Mouse (Mus musculus) frontal cortex, adult (tissue): ENCODE results near the gene Ephb6.

Experiments used
- ATAC-seq: cut with Nextera tagmentation; 2 replicates; pipeline ENCODE4 v1.9.2; 2017; ENCODE audit warnings: mild to moderate bottlenecking, moderate library complexity, mixed read lengths; ENCODE audit not compliant: low TSS enrichment

The Ephb6 gene

DNA sequence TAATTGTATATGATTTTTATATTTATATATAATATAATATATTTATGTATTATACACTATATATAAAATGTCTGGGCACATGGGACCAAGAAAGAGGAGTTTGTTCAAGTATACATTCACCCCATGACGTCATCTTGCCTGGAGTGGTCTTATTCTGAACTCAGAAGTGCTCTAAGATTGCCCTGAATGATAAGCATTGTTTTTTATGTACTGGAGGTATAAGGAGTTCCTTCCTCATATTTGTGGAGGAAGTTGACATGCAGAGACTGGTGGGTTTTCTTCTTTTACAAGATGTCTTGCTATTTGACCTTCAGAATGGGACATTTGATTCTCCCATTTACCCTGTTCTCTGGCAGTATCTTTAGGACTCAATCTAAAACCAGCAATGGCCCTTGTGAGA lies 22.9 kb downstream of the Ephb6 start:
- ATAC-seq, result no peak

DNA sequence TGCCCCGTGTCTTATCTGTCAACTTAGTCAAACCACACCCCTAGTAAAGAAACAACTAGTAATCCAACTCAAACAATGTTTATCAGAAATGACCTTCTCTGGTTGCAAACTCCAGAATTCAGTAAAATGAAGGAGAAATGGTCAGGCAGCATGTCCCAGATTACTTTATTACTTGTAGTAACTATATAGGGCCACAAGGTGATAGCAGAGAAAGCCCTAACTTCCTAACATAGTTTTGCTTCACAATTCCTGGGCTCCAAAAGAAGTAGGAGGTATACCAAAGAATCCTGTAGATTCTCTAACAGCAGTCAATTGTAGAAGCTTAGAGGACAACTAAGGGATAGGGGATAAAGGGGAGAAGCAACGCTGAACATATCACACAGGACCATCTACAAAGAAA lies 25.5 kb downstream of the Ephb6 start:
- ATAC-seq, result no peak

DNA sequence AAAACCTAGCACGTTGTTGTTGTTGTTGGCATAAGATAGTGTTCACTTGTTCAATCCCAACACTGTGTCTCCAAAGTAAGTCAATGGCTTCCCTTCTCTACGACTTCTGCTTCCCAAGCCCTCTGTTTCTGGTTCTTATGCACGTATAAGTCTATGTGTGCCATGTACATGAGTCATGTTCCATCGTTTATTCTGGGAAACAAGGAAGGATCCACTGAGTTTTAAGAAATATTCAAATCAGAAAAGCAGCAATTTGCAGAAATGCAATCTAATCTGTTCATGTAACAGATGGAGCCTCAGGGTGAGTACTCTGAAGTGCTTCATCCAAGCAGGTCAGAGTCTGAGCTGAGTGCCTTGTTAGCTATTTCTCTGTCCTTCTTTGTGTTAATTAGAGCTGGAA lies 26.3 kb downstream of the Ephb6 start:
- ATAC-seq, result peak; percentile 85

DNA sequence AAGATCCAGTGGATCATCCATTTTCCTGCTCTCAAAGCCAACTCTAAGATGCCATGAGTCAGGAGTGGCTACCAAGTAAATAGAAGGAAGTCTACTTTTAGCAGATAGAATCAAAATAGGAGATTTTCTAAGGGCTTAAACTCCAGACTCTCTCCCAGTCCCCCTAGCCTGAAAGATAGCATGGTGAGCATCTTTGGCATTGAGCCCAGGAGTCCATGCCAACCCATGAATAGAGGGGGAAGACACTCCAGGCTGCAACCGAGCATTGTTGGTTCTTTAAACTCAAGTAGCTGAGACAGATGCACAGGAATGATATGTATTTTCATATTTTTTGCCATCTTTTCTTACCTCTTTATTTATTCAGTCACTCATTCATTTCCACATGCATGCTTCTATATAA lies 29.9 kb downstream of the Ephb6 start:
- 0 out of 2 replicates have a peak, but pooled peaks have one; percentile 35 for ATAC-seq

DNA sequence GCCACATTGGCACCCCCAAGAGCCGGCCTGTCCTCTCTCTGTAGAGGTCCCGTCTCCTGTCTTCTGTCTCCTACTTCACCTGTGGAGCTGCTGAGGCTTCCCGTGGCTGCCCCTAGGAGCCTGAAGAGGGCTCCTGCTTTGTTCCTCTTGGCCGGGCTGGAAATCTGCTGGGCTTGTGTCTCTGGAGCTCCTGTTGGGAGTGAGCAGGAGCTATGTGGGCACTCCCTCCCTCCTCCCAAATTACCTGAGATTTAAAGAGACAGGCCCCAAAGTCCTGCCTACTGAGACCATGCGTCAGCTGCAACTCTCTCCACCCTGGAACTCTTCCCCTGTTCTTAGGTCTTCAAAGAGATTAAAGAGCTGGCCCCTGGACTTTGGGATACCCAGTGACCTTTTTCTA lies 30.9 kb downstream of the Ephb6 start, which contains the start of gene Trpv6:
Gene Trpv6, minus strand, starts transcription at position 228 of the 400 bp plus-strand sequence.
- ATAC-seq, result peak; percentile 18; the same call in 1 of the 2 replicates

DNA sequence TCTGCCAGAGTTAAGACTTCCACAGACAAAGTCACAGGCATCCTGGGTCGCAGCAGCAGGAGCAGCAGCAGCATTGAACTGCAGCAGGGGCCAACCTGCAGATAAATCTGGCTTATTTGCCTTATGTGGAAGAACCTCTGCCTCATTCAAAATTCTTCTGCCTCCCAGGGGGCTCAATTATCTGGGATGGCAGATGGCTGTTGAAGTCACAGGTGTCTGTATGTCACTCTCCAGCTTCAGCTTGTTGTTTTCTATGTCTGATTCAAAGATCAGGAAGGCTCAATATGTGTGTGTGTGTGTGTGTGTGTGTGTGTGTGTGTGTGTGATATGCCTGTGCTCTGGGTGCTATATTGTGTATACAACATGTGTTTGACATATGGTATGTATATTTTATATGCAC lies 32.1 kb downstream of the Ephb6 start:
- ATAC-seq, result no peak

DNA sequence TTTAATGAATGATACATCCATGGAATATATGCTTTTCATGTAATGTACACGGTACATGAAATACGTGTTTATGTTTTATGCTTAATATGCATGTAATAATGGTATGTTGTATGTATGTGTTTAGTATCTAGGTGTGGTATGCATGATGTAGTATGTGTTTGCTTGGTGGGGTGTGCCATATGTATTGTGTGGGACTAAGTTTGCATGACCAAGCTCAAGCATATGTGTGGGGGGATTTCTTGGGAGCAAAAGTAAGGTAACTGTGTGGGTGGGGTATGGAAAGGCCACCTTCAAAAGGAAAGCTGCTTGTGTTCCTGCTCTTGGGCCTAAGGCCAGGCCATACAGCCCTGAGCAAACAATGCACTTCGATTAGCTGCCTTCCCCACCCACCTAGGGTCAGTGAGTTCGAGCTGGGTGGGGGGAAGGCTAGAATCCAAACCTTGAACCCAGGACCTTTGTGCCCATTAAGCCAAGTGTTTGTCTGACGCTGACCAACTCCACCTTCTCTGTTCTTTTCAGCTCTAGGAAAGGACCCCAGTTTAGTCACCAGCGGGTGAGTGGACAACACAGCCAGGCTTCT lies 32.7 kb downstream of the Ephb6 start:
- ATAC-seq, result no peak

DNA sequence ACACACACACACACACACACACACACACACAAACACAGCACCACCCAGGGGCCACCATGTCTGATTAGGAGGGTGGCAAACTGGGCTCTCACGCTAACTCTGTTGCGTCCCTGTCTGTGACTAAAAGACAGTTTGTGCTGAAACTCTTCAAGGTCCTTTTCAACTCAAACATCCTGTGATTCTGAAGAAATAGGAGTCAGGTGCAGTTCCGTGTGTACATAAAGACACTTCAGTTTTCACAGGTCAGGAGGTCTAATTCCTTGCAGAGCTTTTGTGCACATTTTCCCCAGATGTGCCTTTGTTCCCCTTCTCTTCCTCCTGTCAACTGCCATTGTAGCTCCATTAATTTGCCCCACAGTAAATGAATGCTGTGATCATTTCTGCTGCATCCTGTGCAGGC lies 35.2 kb downstream of the Ephb6 start:
- no peak for ATAC-seq

DNA sequence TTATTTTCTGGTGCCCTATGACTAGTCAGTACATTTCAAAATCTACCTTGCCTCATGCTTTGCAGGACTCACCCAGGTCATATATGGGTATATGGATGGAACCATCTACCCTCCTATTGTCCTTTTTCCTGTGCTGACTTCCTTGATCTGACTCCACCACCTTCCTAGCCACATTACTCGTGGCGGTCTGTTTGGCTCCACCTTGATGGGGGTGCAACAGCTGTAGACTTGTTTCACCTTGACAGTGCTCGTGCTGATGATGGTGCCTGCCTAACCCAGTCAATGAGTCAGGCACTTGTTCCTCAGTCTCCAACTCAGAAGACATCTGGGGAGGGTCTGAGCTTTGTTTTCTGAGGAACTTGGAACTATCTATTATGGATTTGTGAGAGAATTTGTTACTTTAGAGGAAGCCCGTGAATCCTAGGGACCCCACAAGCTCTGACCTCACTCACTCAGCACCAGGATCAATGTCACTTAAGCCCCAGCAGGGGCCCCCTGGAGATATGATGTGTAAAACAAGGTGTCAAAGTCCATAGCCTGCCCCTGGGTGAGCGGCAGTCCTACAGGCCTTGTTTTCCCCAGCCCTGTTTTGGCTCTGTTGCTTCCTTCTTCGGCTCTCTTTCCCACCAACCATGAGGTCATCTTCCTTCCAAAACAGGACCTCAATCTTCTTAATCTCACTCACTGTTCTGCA lies 36.0 kb downstream of the Ephb6 start:
- ATAC-seq, result no peak

DNA sequence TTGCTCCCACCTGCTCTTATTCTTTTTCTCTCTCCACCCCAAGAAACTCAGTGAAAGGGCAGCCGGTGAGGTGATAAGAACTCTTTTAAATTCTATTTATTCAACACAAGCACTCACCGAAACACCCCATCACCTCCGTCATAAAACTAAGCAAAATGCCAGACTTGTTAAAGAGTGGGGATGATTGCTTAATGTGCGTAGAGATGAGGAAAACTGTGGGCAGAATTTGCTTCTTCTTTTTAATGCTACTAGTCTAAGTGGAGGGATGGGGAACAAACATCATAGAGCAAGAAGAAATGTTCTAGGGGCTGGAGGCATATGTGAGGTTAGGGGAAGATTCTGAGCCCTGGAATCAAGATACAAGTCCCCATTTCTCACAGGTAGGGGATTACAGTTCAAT lies 37.5 kb downstream of the Ephb6 start:
- no peak for ATAC-seq

DNA sequence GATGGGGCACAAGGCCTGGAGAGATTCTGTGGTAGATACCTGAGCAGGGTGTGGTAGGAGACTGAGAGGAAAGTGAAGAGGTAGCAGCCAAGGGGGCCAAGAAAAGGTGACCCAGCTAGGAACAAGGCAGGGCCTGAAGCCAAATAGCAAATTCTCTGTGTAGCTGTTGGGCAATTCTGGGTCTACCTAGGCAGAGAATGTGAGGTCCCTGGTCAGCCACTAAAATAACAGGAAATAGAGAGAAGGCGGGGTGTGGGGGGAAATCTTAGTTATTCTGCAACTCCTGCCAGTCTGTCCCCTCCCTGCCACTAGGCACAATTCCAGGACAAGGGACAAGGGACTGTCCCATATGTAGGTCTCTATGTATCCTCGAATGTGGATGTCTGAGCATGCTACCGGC lies 37.9 kb downstream of the Ephb6 start:
- ATAC-seq, result no peak

DNA sequence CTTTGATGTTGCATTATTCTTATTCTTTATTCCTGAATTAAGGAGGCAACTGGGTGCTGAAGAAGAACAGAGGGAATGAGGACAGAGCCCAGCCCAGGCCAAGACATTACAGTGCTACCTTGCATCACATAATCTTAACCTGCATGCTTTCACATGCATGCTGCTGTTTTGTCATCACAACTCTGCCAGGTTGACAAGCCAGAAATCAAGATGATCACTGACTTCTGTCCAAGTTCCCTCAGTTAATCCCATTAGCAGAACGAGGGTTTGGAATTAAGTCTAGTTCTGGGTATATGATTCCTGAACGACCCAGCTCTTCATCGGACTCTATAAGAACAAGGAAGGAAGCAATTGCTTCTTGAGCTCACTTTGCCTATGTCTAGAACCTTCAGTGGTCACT lies 40.9 kb downstream of the Ephb6 start:
- no peak for ATAC-seq

DNA sequence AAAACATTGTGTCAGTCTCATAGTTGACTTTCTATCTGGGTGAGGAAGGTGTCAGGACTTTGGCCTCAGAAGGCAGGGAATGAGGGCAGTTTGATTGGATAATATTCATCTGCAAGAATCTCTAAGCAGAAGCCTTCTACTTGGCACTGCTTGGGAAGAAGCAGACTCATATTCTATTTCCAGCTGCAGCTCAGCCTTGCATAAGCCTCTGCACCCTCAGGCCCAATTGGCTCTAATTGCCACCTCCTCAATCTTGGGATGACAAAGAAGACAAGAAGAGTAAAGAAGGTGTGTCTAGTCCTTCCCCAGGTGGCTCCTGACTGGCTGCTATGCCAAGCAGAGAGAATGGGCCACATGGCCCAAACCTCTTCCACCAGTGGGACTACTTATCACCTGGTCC lies 41.4 kb downstream of the Ephb6 start:
- peak; percentile 96 for ATAC-seq

DNA sequence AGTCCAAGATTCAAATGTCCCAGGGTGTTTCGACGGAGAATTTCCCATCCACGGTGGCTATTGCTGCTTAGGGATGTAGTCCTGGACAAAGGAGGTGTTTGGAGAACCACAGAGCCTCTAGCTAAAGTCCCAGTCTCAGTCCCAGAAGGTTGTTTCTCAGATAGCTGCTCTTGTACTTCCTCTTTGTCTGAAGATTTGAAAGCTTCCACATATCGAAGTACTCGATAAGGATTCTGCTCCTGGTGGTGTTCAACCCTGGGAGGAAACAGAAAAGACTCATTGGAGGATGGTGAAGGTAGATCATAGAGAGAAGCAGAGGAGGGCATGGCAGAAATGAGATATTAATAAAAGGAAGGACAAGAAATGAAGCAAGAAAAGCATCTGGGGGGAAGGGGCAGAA lies 47.9 kb downstream of the Ephb6 start:
- ATAC-seq, result no peak

DNA sequence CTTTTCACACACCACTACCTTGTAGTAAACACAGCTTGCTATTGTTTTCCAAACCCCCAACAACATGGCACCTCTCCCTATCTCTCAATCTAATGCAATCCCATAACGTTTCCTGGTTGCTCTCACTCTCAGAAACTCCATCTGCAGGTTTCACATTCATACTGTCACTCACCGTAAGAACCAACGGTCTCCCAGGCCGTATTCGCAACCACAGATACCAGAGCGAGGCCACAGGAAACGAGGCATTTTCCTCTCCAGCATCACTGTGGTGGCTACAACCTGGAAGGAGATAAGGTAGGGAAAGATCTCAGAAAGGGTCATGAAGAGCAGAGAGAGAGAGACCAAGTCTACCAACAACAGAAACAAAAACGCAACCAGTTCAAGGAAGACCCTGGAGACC lies 49.4 kb downstream of the Ephb6 start:
- ATAC-seq, result no peak

DNA sequence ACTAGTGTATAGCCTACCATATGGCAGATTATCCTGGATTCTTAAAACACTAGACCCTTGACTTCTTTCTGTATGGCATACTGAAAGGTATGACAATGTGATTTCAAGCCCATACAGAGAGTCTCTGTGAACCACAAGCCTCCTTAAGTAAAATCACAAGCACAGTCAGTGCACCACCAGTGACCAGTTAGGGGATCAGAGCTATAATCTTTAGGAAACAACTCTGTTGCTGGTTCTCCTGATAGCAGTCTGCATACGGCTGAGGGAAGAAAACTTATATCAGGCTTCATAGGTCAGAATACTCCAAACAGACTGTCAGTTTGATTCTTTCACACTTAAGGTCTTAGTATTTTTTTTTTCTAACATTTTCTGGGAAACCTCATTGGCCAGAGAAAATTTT lies 53.2 kb downstream of the Ephb6 start:
- no peak for ATAC-seq

DNA sequence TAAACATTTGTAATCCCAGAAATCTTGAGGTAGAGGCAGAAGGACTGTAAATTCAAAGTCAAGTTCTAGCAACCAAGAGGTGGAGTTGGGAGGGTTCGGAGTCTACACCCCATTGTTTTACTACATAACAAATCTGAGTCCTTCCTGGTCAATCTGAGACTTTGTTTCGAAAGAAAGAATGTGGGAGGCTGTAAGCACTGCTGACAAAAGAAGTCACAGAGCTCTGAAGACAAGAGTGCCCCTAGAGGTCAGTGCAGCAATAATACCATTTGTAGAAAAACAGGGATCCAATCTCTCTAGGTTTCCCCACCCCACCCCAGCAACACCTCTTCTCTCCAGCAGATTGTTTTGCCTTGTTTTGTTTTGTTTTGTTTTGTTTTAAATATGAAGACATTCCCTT lies 57.0 kb downstream of the Ephb6 start:
- peak; percentile 70; the same call in 1 of the 2 replicates for ATAC-seq
